Mouse (Mus musculus): ENCODE data around the gene Gm21961. TPM values are rescaled to one million over a fixed set of nuclear protein-coding genes. Genes with fewer than 3 reads are reported as not detected.

The Gm21961 gene
- polyA plus RNA-seq (2012; rRNA removed; ENCODE audit: low replicate concordance) = not detected in 2 replicates

GRCm38 (mm10) chr15:65014804-65015203 is at the start of gene Gm21961:
Gene Gm21961, minus strand, starts transcription at chr15:65014904.

Other genes with a start within 250 kb of the Gm21961 start
- not detected in 2 replicates for gene Gm21798, start 197.2 kb downstream of the Gm21961 start, polyA plus RNA-seq (2012; rRNA removed; ENCODE audit: low replicate concordance)